18 mouse cellular contexts compared by ENCODE assay signal in the genomic region with DNA sequence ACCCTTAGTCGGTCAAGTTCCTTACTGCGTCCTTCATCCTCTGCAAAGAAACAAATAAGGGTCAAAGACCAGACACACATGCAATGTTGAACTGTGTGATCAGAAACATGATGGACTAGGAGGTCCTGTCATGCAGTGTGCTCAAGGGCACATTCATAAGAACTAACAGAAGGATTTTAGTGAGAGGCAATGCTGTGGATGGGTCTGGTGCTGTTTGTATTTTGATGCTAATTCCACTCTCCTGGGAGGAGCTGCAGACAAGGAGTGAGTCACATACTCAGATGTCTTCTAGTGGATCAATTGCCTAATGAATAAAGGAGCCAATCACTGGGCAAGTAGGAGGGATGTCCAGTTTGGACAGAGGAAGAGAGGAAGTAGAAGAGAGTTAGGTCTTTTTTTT.
"Had no signal": no experiment of that assay in that cellular context is flagged by ENCODE, and none has a peak within 500 bp of the region (broad histone marks: within the 10 kb centered on the region; RNA-seq: fewer than 3 reads in every experiment).

No protein-coding gene starts in this region.

- H3K4me2 ChIP-seq: lung, embryonic 15.5 days; midbrain, embryonic 12.5 days; neural tube, embryonic 12.5 days; stomach, embryonic 15.5 days had no signal

- H3K4me1 ChIP-seq: lung, embryonic 15.5 days; midbrain, embryonic 12.5 days; neural tube, embryonic 12.5 days; stomach, embryonic 15.5 days had no signal

- H3K9ac ChIP-seq: liver, postnatal 0 days; lung, embryonic 15.5 days; midbrain, embryonic 12.5 days; neural tube, embryonic 12.5 days; stomach, embryonic 15.5 days had no signal

- H3K9me3 ChIP-seq: lung, embryonic 15.5 days; midbrain, embryonic 10.5 days; midbrain, embryonic 12.5 days; neural tube, embryonic 12.5 days; stomach, embryonic 15.5 days had no signal

- DNase-seq: liver, postnatal 0 days; lung, adult 2 months; lung, postnatal 14 days; lung, postnatal 36 days; midbrain, embryonic 14.5 days; right cerebral cortex, postnatal 14 days; thymus, adult 2 months; thymus, postnatal 25 days; thymus, postnatal 4 days had no signal

- H3K27me3 ChIP-seq: lung, embryonic 15.5 days; midbrain, embryonic 12.5 days; neural tube, embryonic 12.5 days; stomach, embryonic 15.5 days had no signal

- ATAC-seq: liver, postnatal 0 days; lung, postnatal 0 days; midbrain, embryonic 16.5 days had no signal

- H3K4me3 ChIP-seq: lung, embryonic 15.5 days; midbrain, embryonic 10.5 days; midbrain, embryonic 12.5 days; neural tube, embryonic 12.5 days; stomach, embryonic 15.5 days had no signal

- H3K27ac ChIP-seq: lung, embryonic 15.5 days; macrophage; midbrain, embryonic 10.5 days; midbrain, embryonic 12.5 days; neural tube, embryonic 12.5 days; stomach, embryonic 15.5 days; stomach, postnatal 0 days had no signal
